18 mouse cellular contexts compared by ENCODE assay signal in genomic region chr4:132795171-132795570, GRCm38 (mm10). TPM values are rescaled to one million over a fixed set of nuclear protein-coding genes. Genes with fewer than 3 reads are reported as not detected.
DNase-seq lines count a peak whose midpoint lies in the region; ATAC-seq and TF ChIP-seq lines count a peak whose summit lies in the region.
"Had no signal": no experiment of that assay in that cellular context is flagged by ENCODE, and none has a peak within 500 bp of the region (broad histone marks: within the 10 kb centered on the region; RNA-seq: fewer than 3 reads in every experiment).

No protein-coding gene starts in this region.

- H3K4me2 ChIP-seq in heart, embryonic 16.5 days (ENCODE audit: low read depth, low read length): no peak overlapping the region
- H3K4me2 ChIP-seq in heart, embryonic 11.5 days: no peak overlapping the region
- no peak overlapping the region for H3K4me2 ChIP-seq in stomach, embryonic 15.5 days
- H3K4me2 ChIP-seq in stomach, postnatal 0 days (replicated peaks; ENCODE audit: low read depth): no peak overlapping the region
- peak overlapping the region; percentile 76 for H3K4me2 ChIP-seq in liver, embryonic 12.5 days

- TF ChIP-seq CTCF in stomach, postnatal 0 days (IDR thresholded peaks at IDR 0.05; ENCODE audit: low read depth): no peak

- H3K9ac ChIP-seq in heart, embryonic 16.5 days (ENCODE audit: low read length): no peak overlapping the region
- no peak overlapping the region for H3K9ac ChIP-seq in heart, embryonic 11.5 days (ENCODE audit: low read depth, low read length)
- no peak overlapping the region for H3K9ac ChIP-seq in stomach, embryonic 15.5 days
- H3K9ac ChIP-seq in stomach, postnatal 0 days (ENCODE audit: low read length): no peak overlapping the region
- H3K9ac ChIP-seq in liver, embryonic 12.5 days: no peak overlapping the region
- H3K9ac ChIP-seq: neural tube, embryonic 13.5 days had no signal

- no peak for DNase-seq in stomach, postnatal 0 days (ENCODE audit: low spot score)
- no peak for DNase-seq in left cerebral cortex, adult 9 months (ENCODE audit: low spot score in 2 of 2)
- DNase-seq in natural killer cell, adult 2 months (ENCODE audit: low spot score in 2 of 2): no peak
- DNase-seq: cerebellum, adult 11-12 months; heart, postnatal 4 days; lung, postnatal 10 days; right cerebral cortex, adult 18-20 months had no signal

- H3K4me1 ChIP-seq in heart, embryonic 16.5 days (ENCODE audit: control insufficient read depth, insufficient read depth, low read length): no peaks in the 10 kb centered on the region; the same call in 1 of the 2 replicates
- 0 out of 2 replicates have a peak, but pooled peaks cover 4% of the 10 kb centered on the region for H3K4me1 ChIP-seq in heart, embryonic 11.5 days (ENCODE audit: control insufficient read depth, insufficient read depth, low read length)
- H3K4me1 ChIP-seq in stomach, embryonic 15.5 days: peaks cover 6% of the 10 kb centered on the region; the same call in 1 of the 2 replicates
- H3K4me1 ChIP-seq in stomach, postnatal 0 days (replicated peaks; ENCODE audit: control insufficient read depth, insufficient read depth): no peaks in the 10 kb centered on the region
- H3K4me1 ChIP-seq in liver, embryonic 12.5 days: peaks cover 23% of the 10 kb centered on the region

- no peaks in the 10 kb centered on the region for H3K36me3 ChIP-seq in heart, embryonic 16.5 days (ENCODE audit: control insufficient read depth, insufficient read depth)
- H3K36me3 ChIP-seq in heart, embryonic 11.5 days (ENCODE audit: control insufficient read depth, insufficient read depth, low read length): no peaks in the 10 kb centered on the region
- no peaks in the 10 kb centered on the region for H3K36me3 ChIP-seq in stomach, embryonic 15.5 days
- no peaks in the 10 kb centered on the region for H3K36me3 ChIP-seq in stomach, postnatal 0 days (ENCODE audit: control insufficient read depth, insufficient read depth, low read length)
- H3K36me3 ChIP-seq in liver, embryonic 12.5 days: no peaks in the 10 kb centered on the region
- H3K36me3 ChIP-seq: embryonic facial prominence, embryonic 13.5 days; forebrain, embryonic 10.5 days; neural tube, embryonic 13.5 days had no signal

- no peak for TF ChIP-seq EP300 in stomach, postnatal 0 days (optimal IDR thresholded peaks at IDR 0.05)

- H3K27ac ChIP-seq in heart, embryonic 16.5 days (ENCODE audit: low read length): no peak overlapping the region
- H3K27ac ChIP-seq in heart, embryonic 11.5 days (ENCODE audit: low read depth, low read length): no peak overlapping the region
- no peak overlapping the region for H3K27ac ChIP-seq in stomach, embryonic 15.5 days
- no peak overlapping the region for H3K27ac ChIP-seq in stomach, postnatal 0 days (replicated peaks)
- H3K27ac ChIP-seq in liver, embryonic 12.5 days: no peak overlapping the region
- H3K27ac ChIP-seq: embryonic facial prominence, embryonic 13.5 days; forebrain, embryonic 10.5 days; kidney, postnatal 0 days; neural tube, embryonic 13.5 days had no signal

- peaks cover 6% of the 10 kb centered on the region for H3K27me3 ChIP-seq in heart, embryonic 16.5 days (ENCODE audit: control insufficient read depth, insufficient read depth, low read length)
- H3K27me3 ChIP-seq in heart, embryonic 11.5 days (ENCODE audit: control insufficient read depth, insufficient read depth, low read length): peaks cover 26% of the 10 kb centered on the region
- H3K27me3 ChIP-seq in stomach, embryonic 15.5 days (replicated peaks): no peaks in the 10 kb centered on the region; the same call in 1 of the 2 replicates
- H3K27me3 ChIP-seq in stomach, postnatal 0 days (ENCODE audit: control insufficient read depth, insufficient read depth, low read length): no peaks in the 10 kb centered on the region
- H3K27me3 ChIP-seq in liver, embryonic 12.5 days (replicated peaks): peaks cover 43% of the 10 kb centered on the region

- no peak for ATAC-seq in heart, embryonic 16.5 days (replicated peaks; ENCODE audit: extremely low read depth, insufficient read depth, low FRiP score)
- ATAC-seq in heart, embryonic 11.5 days (replicated peaks; ENCODE audit: insufficient number of reproducible peaks, low FRiP score, low TSS enrichment): no peak
- no peak for ATAC-seq in stomach, embryonic 15.5 days (ENCODE audit: insufficient read depth, low FRiP score, low read depth)
- ATAC-seq in stomach, postnatal 0 days (ENCODE audit: low FRiP score, low TSS enrichment): no peak
- ATAC-seq in liver, embryonic 12.5 days: no peak
- ATAC-seq in neutrophil, adult 5-6 weeks (ENCODE audit: extremely low read depth, insufficient number of reproducible peaks, low FRiP score, poor library complexity, severe bottlenecking): peak; percentile 15
- ATAC-seq: inflammation-experienced regulatory T-cells, adult 6 months; midbrain, embryonic 16.5 days had no signal

- 49% methylated on average over 7 of the region's 7 CpGs for WGBS in heart, embryonic 16.5 days
- WGBS in heart, embryonic 11.5 days (ENCODE audit: insufficient replicate concordance): 45% methylated on average over 7 of the region's 7 CpGs
- WGBS in stomach, embryonic 15.5 days: 52% methylated on average over 7 of the region's 7 CpGs
- WGBS in stomach, postnatal 0 days: 62% methylated on average over 7 of the region's 7 CpGs
- WGBS in liver, embryonic 12.5 days (ENCODE audit: insufficient replicate concordance): 62% methylated on average over 7 of the region's 7 CpGs

- H3K4me3 ChIP-seq in heart, embryonic 16.5 days (ENCODE audit: low read length): 0 out of 2 replicates have a peak overlapping the region, but pooled peaks have one; percentile 8
- no peak overlapping the region for H3K4me3 ChIP-seq in heart, embryonic 11.5 days (ENCODE audit: low read depth, low read length)
- peak overlapping the region; percentile 6; the same call in 1 of the 2 replicates for H3K4me3 ChIP-seq in stomach, embryonic 15.5 days (replicated peaks)
- no peak overlapping the region for H3K4me3 ChIP-seq in stomach, postnatal 0 days (ENCODE audit: low read depth, low read length)
- H3K4me3 ChIP-seq in liver, embryonic 12.5 days: peak overlapping the region; percentile 52; the same call in 1 of the 2 replicates

- H3K9me3 ChIP-seq in heart, embryonic 16.5 days (replicated peaks; ENCODE audit: control insufficient read depth, low read length): no peaks in the 10 kb centered on the region
- no peaks in the 10 kb centered on the region for H3K9me3 ChIP-seq in heart, embryonic 11.5 days (replicated peaks; ENCODE audit: control insufficient read depth, low read length)
- no peaks in the 10 kb centered on the region for H3K9me3 ChIP-seq in stomach, embryonic 15.5 days
- H3K9me3 ChIP-seq in stomach, postnatal 0 days (ENCODE audit: control insufficient read depth, low read length): no peaks in the 10 kb centered on the region
- no peaks in the 10 kb centered on the region for H3K9me3 ChIP-seq in liver, embryonic 12.5 days (replicated peaks)
- H3K9me3 ChIP-seq: embryonic facial prominence, embryonic 13.5 days; forebrain, embryonic 10.5 days; neural tube, embryonic 13.5 days had no signal

RNA-seq across cellular contexts. Expression of gene Themis2, which starts 1.0 kb away (rescaled TPM):
- polyA plus RNA-seq in heart, embryonic 16.5 days (2015; fragmentation: Nextera tagmentation; extraction: Ambion mirVana): 1.2 and 1.9 TPM in 2 replicates
- polyA plus RNA-seq in heart, embryonic 11.5 days (2014; fragmentation: Nextera tagmentation; extraction: Ambion mirVana): 0.29 and 0.59 TPM in 2 replicates
- 1.3 and 1.8 TPM in 2 replicates for polyA plus RNA-seq in stomach, embryonic 15.5 days (2015; fragmentation: Nextera tagmentation; extraction: Ambion mirVana)
- 0.72 and 0.79 TPM in 2 replicates for polyA plus RNA-seq in stomach, postnatal 0 days (2015; fragmentation: Nextera tagmentation; extraction: Ambion mirVana)
- polyA plus RNA-seq in liver, embryonic 12.5 days (2016; fragmentation: Nextera tagmentation; extraction: Ambion mirVana): 2.1 and 2.3 TPM in 2 replicates
- 269 and 270 TPM in 2 replicates for total RNA-seq in neutrophil, adult 5-6 weeks (2017)

RNA-seq across cellular contexts. Expression of gene Rpa2, which starts 27.0 kb away (rescaled TPM):
- polyA plus RNA-seq in heart, embryonic 16.5 days (2015; fragmentation: Nextera tagmentation; extraction: Ambion mirVana): 68.6 and 72.8 TPM in 2 replicates
- 94.8 and 95.1 TPM in 2 replicates for polyA plus RNA-seq in heart, embryonic 11.5 days (2014; fragmentation: Nextera tagmentation; extraction: Ambion mirVana)
- polyA plus RNA-seq in stomach, embryonic 15.5 days (2015; fragmentation: Nextera tagmentation; extraction: Ambion mirVana): 87.0 and 89.5 TPM in 2 replicates
- 29.8 and 32.1 TPM in 2 replicates for polyA plus RNA-seq in stomach, postnatal 0 days (2015; fragmentation: Nextera tagmentation; extraction: Ambion mirVana)
- polyA plus RNA-seq in liver, embryonic 12.5 days (2016; fragmentation: Nextera tagmentation; extraction: Ambion mirVana): 123 and 128 TPM in 2 replicates
- 24.2 and 32.4 TPM in 2 replicates for total RNA-seq in neutrophil, adult 5-6 weeks (2017)

RNA-seq across cellular contexts. Expression of gene Smpdl3b, which starts 38.1 kb away (rescaled TPM):
- 3.9 and 5.1 TPM in 2 replicates for polyA plus RNA-seq in heart, embryonic 16.5 days (2015; fragmentation: Nextera tagmentation; extraction: Ambion mirVana)
- polyA plus RNA-seq in heart, embryonic 11.5 days (2014; fragmentation: Nextera tagmentation; extraction: Ambion mirVana): 6.3 and 8.6 TPM in 2 replicates
- 6.7 and 6.9 TPM in 2 replicates for polyA plus RNA-seq in stomach, embryonic 15.5 days (2015; fragmentation: Nextera tagmentation; extraction: Ambion mirVana)
- polyA plus RNA-seq in stomach, postnatal 0 days (2015; fragmentation: Nextera tagmentation; extraction: Ambion mirVana): 4.6 and 5.2 TPM in 2 replicates
- polyA plus RNA-seq in liver, embryonic 12.5 days (2016; fragmentation: Nextera tagmentation; extraction: Ambion mirVana): 1.9 and 2.0 TPM in 2 replicates
- total RNA-seq in neutrophil, adult 5-6 weeks (2017): 2.6 and 4.7 TPM in 2 replicates

RNA-seq across cellular contexts. Expression of gene Ppp1r8, which starts 47.8 kb away (rescaled TPM):
- 37.1 and 42.9 TPM in 2 replicates for polyA plus RNA-seq in heart, embryonic 16.5 days (2015; fragmentation: Nextera tagmentation; extraction: Ambion mirVana)
- polyA plus RNA-seq in heart, embryonic 11.5 days (2014; fragmentation: Nextera tagmentation; extraction: Ambion mirVana): 40.3 and 45.5 TPM in 2 replicates
- polyA plus RNA-seq in stomach, embryonic 15.5 days (2015; fragmentation: Nextera tagmentation; extraction: Ambion mirVana): 44.8 and 46.9 TPM in 2 replicates
- polyA plus RNA-seq in stomach, postnatal 0 days (2015; fragmentation: Nextera tagmentation; extraction: Ambion mirVana): 18.7 and 18.9 TPM in 2 replicates
- polyA plus RNA-seq in liver, embryonic 12.5 days (2016; fragmentation: Nextera tagmentation; extraction: Ambion mirVana): 30.7 and 32.6 TPM in 2 replicates
- 39.9 and 42.0 TPM in 2 replicates for total RNA-seq in neutrophil, adult 5-6 weeks (2017)

Comparison
In these comparisons a context has a peak if more than half of its experiments do, and no peak if none do; other contexts are left out.
1. H3K4me3 ChIP-seq: peak in heart, embryonic 16.5 days (single experiment), stomach, embryonic 15.5 days (single experiment) and liver, embryonic 12.5 days (single experiment); none in heart, embryonic 11.5 days (single experiment) and stomach, postnatal 0 days (single experiment).